Mouse (Mus musculus) ES-Bruce4 (cell line): ENCODE measurements around the gene Tril.

Experiments
- CTCF ChIP-seq: IDR thresholded peaks from one replicate; pipeline ENCODE4 v1.8.1; 2011; ENCODE audit warnings: low read depth, low read length
- EP300 ChIP-seq: IDR thresholded peaks from 2 replicates; pipeline ENCODE4 v1.6.1; 2011; ENCODE audit warnings: low read depth, low read length; ENCODE audit not compliant: insufficient read depth
- POLR2A ChIP-seq: IDR thresholded peaks from one replicate; pipeline ENCODE4 v1.8.1; 2011; ENCODE audit warnings: low read length; ENCODE audit not compliant: insufficient read depth

- TF ChIP-seq EP300 (no peak), CTCF (peak; percentile 57), POLR2A (no peak)
These were observed 37.6 kb downstream of the Tril start for GRCm38 (mm10) chr6:53782880-53783539.
